Mouse (Mus musculus): Measurements from ENCODE around the gene Garnl3. TPM values are rescaled to one million over a fixed set of nuclear protein-coding genes. Genes with fewer than 3 reads are reported as not detected.

The Garnl3 gene
- 15.7 and 16.4 TPM in 2 replicates for polyA plus RNA-seq (2016; fragmentation: Nextera tagmentation; extraction: Ambion mirVana)

DNA sequence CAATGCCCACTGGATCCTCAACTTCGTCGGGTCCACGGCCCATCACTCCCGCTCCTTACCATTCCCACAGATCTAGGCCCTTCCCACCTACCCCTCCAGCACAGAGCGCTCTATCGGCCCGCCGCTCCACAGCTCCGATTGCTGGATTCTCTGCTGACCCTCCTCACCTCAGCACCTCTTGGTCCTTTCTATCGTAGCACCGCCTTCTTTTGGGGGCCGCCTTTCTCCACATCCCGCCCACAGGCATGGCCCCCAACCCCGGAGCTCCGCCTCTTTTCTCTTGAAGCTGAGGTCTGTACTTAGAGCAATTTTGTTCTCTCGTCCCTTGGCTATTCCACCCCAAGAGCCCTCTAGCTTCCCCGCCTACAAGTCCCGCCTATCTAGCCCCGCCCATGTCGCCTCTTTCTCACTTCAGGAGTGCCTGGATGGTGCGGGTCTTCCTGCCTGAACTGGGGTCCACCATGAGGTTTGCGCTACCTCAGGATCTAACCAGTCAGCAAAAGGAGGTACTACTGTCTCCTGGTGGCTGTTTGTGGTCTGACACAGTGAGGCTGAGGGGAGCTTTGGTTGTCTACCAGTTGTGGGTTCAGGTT, at the start of gene Garnl3:
Gene Garnl3 (minus strand): TSS at position 155 of the 593 bp plus-strand sequence.
- peaks cover 13% of the 10 kb centered on the region for H3K4me1 ChIP-seq (replicated peaks)
- peak within 1 kb of the TSS; percentile 73 for H3K9ac ChIP-seq (replicated peaks)
- WGBS, result 1% methylated on average over 22 of the region's 22 CpGs
- H3K27me3 ChIP-seq, result peaks cover 39% of the 10 kb centered on the region
- no peaks in the 10 kb centered on the region for H3K36me3 ChIP-seq
- no peaks in the 10 kb centered on the region for H3K9me3 ChIP-seq
- peak within 1 kb of the TSS; percentile 70 for H3K4me3 ChIP-seq (replicated peaks)
- H3K27ac ChIP-seq, result no peak within 1 kb of the TSS
- H3K4me2 ChIP-seq, result peak within 1 kb of the TSS; percentile 98
- peak; percentile 2; the same call in 1 of the 2 replicates for ATAC-seq (ENCODE audit: insufficient number of reproducible peaks, insufficient read depth, low FRiP score, low TSS enrichment, low read depth)

DNA sequence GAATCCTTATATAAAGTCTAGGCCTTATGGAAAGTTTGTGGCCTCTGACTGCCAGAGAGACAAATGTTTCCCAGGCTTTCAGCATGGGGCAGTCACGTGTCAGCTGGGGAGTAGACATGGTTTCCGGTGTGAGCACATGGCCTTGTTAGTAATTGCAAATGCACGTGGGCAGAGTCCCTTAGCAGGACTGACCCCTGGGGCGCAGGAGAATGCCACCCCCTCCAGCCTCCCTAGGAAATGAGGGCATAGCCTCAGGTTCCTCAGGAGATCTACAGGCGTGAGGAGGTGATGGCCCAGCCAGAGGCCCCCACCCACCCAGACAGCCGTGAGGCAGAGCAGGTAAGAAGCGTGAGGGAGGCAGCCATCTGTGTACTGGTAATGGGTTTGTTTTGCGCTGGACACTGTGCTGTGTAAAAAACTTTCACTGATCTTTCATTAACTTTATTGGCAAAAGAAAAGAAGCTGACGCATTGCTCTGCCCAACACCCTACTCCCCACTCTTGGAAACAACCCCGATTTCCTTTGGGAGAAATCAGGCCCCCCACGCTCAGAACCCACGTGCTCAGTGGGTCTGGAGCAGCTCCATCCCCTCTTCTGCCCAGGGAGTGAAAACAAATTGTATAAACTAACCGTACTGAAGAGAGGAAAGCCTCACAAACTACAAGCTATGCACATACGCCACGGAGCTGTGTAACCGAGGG, 48.6 kb upstream of the Garnl3 start:
- 21% methylated on average over 16 of the region's 16 CpGs for WGBS
- ATAC-seq (ENCODE audit: insufficient number of reproducible peaks, insufficient read depth, low FRiP score, low TSS enrichment, low read depth), result 0 out of 2 replicates have a peak, but pooled peaks have one; percentile 24
- H3K9ac ChIP-seq (replicated peaks), result no peak overlapping the region
- peaks cover 42% of the 10 kb centered on the region for H3K4me1 ChIP-seq (replicated peaks)
- H3K36me3 ChIP-seq, result no peaks in the 10 kb centered on the region
- no peak overlapping the region for H3K4me3 ChIP-seq (replicated peaks)
- H3K4me2 ChIP-seq, result peak overlapping the region; percentile 15; the same call in 1 of the 2 replicates
- H3K27me3 ChIP-seq, result no peaks in the 10 kb centered on the region
- no peaks in the 10 kb centered on the region for H3K9me3 ChIP-seq
- peak overlapping the region; percentile 96 for H3K27ac ChIP-seq

DNA sequence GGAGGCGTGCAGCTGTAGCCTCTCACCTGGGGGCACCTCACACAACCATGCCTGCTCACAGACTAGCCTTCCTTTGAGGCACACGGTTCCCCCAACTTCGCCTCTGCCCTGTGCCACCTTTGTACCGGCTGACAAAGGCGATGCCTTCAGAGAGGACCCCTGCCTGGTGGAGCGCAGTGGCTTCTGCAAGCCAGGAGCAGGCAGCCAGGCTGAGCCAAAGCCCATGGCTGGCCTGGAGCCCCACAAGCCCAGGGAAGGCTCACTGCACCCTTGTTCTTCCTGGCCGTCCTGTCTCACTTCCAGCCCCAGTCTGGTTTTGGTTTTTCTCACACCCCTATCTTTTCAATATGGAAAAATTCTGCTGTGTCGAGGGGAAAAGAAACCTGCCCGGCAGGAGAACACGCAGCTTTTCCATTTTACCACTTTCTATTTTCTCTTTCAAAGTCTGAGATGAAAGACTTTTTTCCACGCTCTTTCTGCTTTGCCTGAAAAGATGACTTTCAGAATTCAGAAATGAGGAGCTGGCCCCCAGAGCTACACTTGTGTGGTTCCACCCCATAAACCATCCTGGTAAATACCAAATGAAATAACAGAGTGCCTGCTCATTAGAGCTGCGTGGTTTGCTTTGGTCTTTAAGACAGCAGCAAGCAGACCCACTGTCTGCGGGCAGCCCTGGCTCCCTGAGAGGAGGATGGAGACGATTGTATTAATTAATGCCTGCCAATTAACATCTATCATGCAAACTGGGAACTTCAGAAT, 47.9 kb upstream of the Garnl3 start:
- H3K4me3 ChIP-seq (replicated peaks), result no peak overlapping the region
- no peak overlapping the region; the same call in 1 of the 2 replicates for H3K9ac ChIP-seq (replicated peaks)
- H3K9me3 ChIP-seq, result no peaks in the 10 kb centered on the region
- 41% methylated on average over 14 of the region's 14 CpGs for WGBS
- peak overlapping the region; percentile 96 for H3K27ac ChIP-seq
- no peaks in the 10 kb centered on the region for H3K27me3 ChIP-seq
- H3K4me2 ChIP-seq, result 0 out of 2 replicates have a peak overlapping the region, but pooled peaks have one; percentile 13
- H3K4me1 ChIP-seq (replicated peaks), result peaks cover 42% of the 10 kb centered on the region
- no peak for ATAC-seq (ENCODE audit: insufficient number of reproducible peaks, insufficient read depth, low FRiP score, low TSS enrichment, low read depth)
- H3K36me3 ChIP-seq, result no peaks in the 10 kb centered on the region

DNA sequence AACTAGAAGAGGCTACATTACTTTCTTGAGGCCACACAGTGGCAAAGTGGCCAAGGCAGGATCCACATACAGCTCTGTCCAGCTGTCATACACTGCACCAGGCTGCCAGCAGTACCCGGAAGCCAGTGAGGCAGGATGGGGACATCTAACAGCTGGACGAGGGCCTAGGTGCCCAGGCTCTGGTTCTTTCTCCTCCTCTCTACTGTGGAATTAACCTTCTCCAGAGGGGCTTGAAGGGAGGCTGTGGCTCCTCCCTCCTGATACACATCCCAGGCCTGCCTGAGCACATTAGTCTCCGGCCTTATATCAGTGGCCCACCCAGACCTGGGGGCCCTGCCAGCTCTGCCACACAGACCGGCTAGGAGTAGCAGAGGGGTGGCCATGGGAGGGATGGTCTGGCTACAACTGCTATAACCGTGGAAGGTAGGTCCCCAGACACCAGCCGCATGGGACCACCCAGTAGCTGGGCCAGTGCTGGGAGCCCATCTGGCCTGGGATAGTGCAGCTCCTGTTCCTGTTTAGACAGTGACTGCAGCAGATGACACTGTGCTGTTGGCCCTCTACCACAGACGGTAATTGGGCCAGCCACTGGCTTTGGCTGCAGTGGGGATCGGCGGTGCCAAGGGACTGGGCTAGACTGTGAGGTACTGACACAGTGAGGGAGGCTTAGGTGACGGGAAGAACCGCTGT, 46.9 kb upstream of the Garnl3 start:
- Histone ChIP-seq H3K4me2 (no peak overlapping the region), H3K4me1 (replicated peaks) (peaks cover 51% of the 10 kb centered on the region)
- peak; percentile 45; the same call in 1 of the 2 replicates for ATAC-seq (ENCODE audit: insufficient number of reproducible peaks, insufficient read depth, low FRiP score, low TSS enrichment, low read depth)

DNA sequence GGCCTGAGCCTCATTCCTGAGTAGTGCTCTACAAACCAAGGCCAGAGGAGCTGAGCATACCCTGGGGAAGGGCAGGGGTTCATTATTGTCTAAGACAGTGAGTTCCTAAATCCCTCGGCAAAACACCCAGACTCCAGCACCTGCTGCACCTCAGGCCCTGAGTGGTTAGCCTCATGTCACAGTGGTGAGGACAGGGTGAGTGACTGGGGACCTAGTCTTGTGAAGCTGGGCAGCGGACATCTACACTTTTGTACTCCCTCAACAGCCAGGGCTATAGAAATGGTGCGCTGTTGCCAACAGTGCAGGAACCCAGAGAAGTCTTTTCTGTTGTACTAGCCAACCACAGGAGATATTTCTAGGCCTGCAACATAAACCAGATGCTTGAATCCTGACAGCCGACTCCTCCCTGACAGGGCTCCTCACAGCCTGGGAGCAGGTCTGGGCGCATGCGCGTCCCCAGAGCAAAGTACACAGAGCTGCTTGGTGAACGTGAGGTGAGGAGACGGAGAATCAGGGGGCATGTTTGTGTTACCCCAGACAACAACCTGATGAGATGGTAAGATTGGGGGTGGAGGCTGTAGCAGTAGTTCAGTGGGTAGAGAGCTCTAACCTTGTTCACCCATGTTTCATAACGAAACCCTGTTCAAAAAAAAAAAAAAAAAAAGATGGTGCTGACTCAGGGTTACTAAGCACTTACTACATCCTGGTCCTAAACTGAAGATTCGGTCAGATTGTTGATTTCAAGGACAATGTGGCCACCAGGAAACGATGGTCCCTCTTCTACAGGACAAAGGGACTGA, 46.2 kb upstream of the Garnl3 start:
- no peaks in the 10 kb centered on the region for H3K9me3 ChIP-seq
- H3K27ac ChIP-seq, result peak overlapping the region; percentile 96; the same call in 1 of the 2 replicates
- H3K4me1 ChIP-seq (replicated peaks), result peaks cover 58% of the 10 kb centered on the region
- H3K27me3 ChIP-seq, result no peaks in the 10 kb centered on the region
- no peak for ATAC-seq (ENCODE audit: insufficient number of reproducible peaks, insufficient read depth, low FRiP score, low TSS enrichment, low read depth)
- 71% methylated on average over 12 of the region's 12 CpGs for WGBS
- H3K36me3 ChIP-seq, result no peaks in the 10 kb centered on the region
- no peak overlapping the region for H3K4me2 ChIP-seq
- no peak overlapping the region for H3K9ac ChIP-seq (replicated peaks)
- no peak overlapping the region for H3K4me3 ChIP-seq (replicated peaks)

More for the DNA sequence above, 46.9 kb upstream of the Garnl3 start:
- H3K27me3 ChIP-seq, result no peaks in the 10 kb centered on the region
- H3K9me3 ChIP-seq, result no peaks in the 10 kb centered on the region
- WGBS, result 53% methylated on average over 11 of the region's 11 CpGs
- H3K4me3 ChIP-seq (replicated peaks), result no peak overlapping the region
- peak overlapping the region; percentile 96 for H3K27ac ChIP-seq
- no peak overlapping the region for H3K9ac ChIP-seq (replicated peaks)
- H3K36me3 ChIP-seq, result no peaks in the 10 kb centered on the region

DNA sequence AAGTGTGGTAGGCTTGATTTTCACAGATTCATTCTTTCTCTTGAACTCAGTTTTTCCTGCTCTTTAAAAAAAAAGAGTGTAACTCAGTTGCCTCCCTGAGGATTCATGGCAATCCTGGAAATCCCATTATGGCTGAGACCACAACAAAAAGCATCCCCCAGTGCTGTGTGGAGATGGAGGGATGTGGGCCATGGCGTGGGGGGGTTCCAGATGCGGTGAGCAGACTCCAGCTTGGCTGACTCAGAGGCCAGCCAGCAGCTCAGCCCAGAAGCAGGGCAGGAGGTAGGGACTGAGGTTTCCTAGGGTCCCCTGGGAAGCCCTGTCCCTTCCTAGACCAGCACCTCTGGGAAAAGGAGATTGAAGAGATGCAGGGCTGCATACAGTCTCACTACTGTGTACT, 45.5 kb upstream of the Garnl3 start:
- no peak overlapping the region for H3K4me2 ChIP-seq
- H3K9ac ChIP-seq (replicated peaks), result no peak overlapping the region
- 65% methylated on average over 2 of the region's 2 CpGs for WGBS
- H3K4me1 ChIP-seq (replicated peaks), result peaks cover 58% of the 10 kb centered on the region
- no peaks in the 10 kb centered on the region for H3K9me3 ChIP-seq
- no peak for ATAC-seq (ENCODE audit: insufficient number of reproducible peaks, insufficient read depth, low FRiP score, low TSS enrichment, low read depth)
- H3K27ac ChIP-seq, result peak overlapping the region; percentile 29; the same call in 1 of the 2 replicates
- no peaks in the 10 kb centered on the region for H3K27me3 ChIP-seq
- H3K4me3 ChIP-seq (replicated peaks), result no peak overlapping the region
- no peaks in the 10 kb centered on the region for H3K36me3 ChIP-seq

DNA sequence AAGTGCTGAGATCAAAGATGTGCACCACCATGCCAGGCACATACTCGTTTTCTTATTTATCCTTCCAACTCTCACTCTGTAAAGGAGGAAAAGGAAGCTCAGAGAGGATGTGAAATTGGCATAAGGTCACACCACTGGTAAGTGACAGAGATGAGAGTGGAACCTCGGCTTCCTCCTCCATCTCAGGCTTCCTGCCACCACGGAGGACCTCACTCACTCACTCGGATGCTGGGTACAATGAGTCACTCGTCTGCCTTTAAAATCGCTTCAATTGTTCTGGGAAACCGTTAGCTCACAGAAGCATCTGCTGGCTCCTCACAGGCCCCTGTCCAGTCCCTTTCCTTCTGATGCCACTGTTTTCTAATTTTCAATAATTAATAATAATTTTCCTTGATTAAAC, 45.1 kb upstream of the Garnl3 start:
- no peak for ATAC-seq (ENCODE audit: insufficient number of reproducible peaks, insufficient read depth, low FRiP score, low TSS enrichment, low read depth)
- Histone ChIP-seq H3K36me3 (no peaks in the 10 kb centered on the region), H3K4me2 (no peak overlapping the region), H3K27ac (no peak overlapping the region), H3K9me3 (no peaks in the 10 kb centered on the region), H3K27me3 (no peaks in the 10 kb centered on the region), H3K4me1 (replicated peaks) (peaks cover 61% of the 10 kb centered on the region), H3K9ac (replicated peaks) (no peak overlapping the region), H3K4me3 (replicated peaks) (no peak overlapping the region)
- 61% methylated on average over 7 of the region's 7 CpGs for WGBS

DNA sequence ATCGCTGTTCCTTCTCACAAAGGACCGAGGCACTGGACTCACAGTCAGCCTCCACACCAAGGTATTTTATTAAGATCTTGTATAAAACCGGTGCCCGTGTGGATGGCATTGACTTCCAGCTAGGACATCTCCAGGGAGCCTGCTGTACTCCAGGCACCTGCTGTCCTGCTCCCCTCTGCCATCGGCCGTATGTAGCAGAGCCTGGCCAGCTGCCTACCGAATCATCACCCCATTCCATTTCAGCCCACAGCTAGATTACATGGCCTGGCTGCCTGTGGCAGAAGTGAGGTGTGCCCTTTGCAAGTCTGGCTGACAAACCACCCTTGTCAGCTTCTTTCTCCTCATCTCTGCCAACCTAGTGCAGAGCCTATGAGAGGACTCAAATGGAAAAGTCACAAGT, 42.2 kb upstream of the Garnl3 start:
- 0 out of 2 replicates have a peak overlapping the region, but pooled peaks have one; percentile 4 for H3K27ac ChIP-seq
- no peak overlapping the region for H3K9ac ChIP-seq (replicated peaks)
- ATAC-seq (ENCODE audit: insufficient number of reproducible peaks, insufficient read depth, low FRiP score, low TSS enrichment, low read depth), result no peak
- no peaks in the 10 kb centered on the region for H3K27me3 ChIP-seq
- WGBS, result 92% methylated on average over 7 of the region's 7 CpGs
- H3K9me3 ChIP-seq, result no peaks in the 10 kb centered on the region
- no peaks in the 10 kb centered on the region for H3K36me3 ChIP-seq
- no peak overlapping the region for H3K4me3 ChIP-seq (replicated peaks)
- H3K4me1 ChIP-seq (replicated peaks), result peaks cover 63% of the 10 kb centered on the region
- H3K4me2 ChIP-seq, result no peak overlapping the region

DNA sequence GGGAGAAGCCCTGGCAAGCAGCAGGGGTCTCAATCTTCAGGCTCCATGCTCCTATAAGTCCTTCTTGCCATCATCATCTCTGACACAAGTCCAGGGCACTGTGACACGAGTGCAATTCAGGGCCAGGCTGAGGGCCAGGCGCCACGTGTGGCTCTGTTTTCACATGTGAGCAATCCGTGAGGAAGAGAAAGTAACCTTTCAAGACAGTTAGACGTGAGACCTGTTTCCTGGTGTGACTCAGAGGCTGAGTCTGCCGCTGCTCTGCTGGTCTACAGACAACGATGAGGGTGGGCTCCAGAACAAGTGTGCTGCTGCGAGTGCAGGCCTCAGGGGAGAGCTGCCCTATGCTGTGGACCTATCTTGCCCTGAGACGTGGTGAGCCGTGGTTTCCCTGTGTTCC, 41.7 kb upstream of the Garnl3 start:
- peak overlapping the region; percentile 23; the same call in 1 of the 2 replicates for H3K27ac ChIP-seq
- H3K36me3 ChIP-seq, result no peaks in the 10 kb centered on the region
- ATAC-seq (ENCODE audit: insufficient number of reproducible peaks, insufficient read depth, low FRiP score, low TSS enrichment, low read depth), result no peak
- H3K9ac ChIP-seq (replicated peaks), result no peak overlapping the region
- WGBS, result 74% methylated on average over 10 of the region's 10 CpGs
- H3K27me3 ChIP-seq, result no peaks in the 10 kb centered on the region
- peaks cover 58% of the 10 kb centered on the region for H3K4me1 ChIP-seq (replicated peaks)
- H3K4me3 ChIP-seq (replicated peaks), result no peak overlapping the region
- H3K9me3 ChIP-seq, result no peaks in the 10 kb centered on the region
- H3K4me2 ChIP-seq, result no peak overlapping the region

All from limb, embryonic 12.5 days (tissue).